Mouse (Mus musculus) CD4-positive, CD25-positive, alpha-beta regulatory T cell (primary cell): ENCODE data around the gene Krtap29-1. TPM values are rescaled to one million over a fixed set of nuclear protein-coding genes. Genes with fewer than 3 reads are reported as not detected.

Experiments used
- polyA plus RNA-seq: library from polyadenylated mRNA; unstranded; fragments of 100-300 nt; shearing (Covaris generic); gene quantifications from one replicate; pipeline ENCODE4 v1.2.1, GENCODE M21; 2017

Gene Krtap29-1
- polyA plus RNA-seq = not detected

GRCm38 (mm10) chr11:99978953-99979352, at the start of gene Krtap29-1:
TSS of gene Krtap29-1 (minus strand) at chr11:99979053.

DNA sequence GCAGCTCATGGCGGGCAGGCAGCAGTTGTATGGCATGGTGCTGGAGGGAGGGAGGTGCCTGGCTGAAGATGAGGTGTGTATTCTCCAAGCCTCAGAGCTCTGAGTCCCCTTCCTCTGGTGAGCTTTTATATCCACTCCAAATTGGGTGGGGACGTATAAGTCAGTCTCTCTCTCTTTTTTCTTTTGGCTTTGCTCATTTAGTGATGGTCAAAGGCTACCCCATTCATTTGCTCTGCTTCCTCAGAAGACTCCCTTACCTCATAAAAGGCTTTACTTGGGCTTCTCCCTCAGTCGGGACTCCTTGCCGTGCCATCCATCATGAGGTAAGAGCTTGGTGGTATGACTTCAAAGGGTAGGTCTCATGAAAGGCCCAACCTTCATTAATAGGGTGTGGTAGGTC, 37.3 kb upstream of the Krtap29-1 start, which contains the start of gene Krt33a:
Gene Krt33a, minus strand, starts transcription at position 101 of the 400 bp plus-strand sequence.

DNA sequence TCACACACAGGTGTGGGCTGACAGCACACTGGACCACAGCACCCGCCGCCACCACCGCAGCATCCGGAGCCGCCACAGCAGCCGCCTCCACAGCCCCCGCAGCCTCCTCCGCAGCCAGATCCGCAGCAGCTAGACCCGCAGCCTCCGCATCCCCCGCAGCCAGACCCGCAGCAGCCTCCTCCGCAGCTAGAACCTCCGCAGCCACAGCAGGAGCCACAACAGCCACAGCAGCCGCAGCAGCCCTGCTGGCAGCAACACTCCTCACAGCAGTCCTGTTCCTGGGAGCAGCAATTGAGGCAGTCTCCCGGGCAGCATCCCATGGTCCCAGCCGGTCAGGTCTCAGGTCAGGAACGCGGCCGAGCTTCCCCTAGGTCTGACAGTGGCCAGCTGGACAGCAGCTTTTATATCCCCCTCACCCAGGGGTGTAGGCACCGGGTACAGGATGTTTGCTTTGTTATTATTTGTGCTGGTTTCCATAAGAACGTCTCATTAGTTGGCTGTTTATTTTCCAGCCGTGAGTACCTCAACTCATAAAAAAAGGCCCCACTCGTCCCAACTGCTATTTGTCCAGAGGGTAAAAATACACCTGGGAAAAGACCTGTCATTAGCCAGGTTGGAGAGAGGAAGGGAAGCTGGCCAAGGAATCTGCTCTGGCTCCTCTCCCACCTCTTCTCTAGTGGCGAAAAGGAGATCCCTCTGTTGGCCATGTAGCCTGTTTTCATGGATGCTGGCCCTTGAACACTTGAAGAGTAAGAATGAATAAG, 14.9 kb upstream of the Krtap29-1 start, which contains the start of gene Krtap17-1:
Gene Krtap17-1, minus strand, starts transcription at position 375 of the 764 bp plus-strand sequence.

GRCm38 (mm10) chr11:99986180-99986647, 7.4 kb upstream of the Krtap29-1 start, which contains the start of gene Krtap16-1:
TSS of gene Krtap16-1 (minus strand) at chr11:99986597.

DNA sequence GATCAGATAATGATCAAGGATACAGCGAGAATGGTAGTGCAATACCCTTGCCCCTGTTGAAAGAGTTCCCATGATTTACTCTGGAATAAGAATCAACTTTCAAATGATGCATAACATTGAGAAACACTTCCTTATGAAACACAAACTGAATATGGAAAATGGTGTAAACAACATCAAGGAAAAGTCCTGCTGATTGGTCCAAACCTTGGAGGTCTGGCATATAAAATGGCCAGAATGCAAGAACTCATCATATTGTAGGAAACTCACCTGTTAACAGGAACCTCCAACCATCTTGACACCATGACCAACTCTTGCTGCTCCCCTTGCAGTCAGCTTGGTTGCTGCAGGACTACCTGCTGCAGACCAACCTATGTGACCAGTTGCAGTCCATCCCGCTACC, 30.7 kb downstream of the Krtap29-1 start, which contains the start of gene Krtap9-5:
Gene Krtap9-5, plus strand, starts transcription at position 301 of the 400 bp plus-strand sequence.

DNA sequence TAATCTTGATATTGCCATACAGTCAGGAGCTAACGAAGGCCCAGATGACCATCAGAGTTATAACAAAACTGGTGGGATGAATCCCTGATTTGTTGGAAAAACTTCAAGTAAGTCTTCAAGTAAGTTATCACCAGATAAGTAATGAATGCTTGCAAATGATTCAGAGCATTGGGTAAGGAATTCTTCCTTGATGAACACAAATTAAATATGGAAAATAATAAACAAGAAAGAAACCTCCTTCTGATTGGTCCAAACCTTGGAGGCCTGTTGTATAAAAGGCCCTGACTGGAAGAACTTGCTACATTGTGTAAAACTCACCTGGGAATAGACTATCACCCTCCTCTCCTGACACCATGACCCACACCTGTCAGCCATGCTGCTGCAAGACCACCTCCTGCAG, 42.9 kb downstream of the Krtap29-1 start, which contains the start of gene Krtap31-2:
Gene Krtap31-2, plus strand, starts transcription at position 301 of the 400 bp plus-strand sequence.

Other genes with a start within 250 kb of the Krtap29-1 start
- not detected for gene Gm14180, start 244.8 kb downstream of the Krtap29-1 start, polyA plus RNA-seq
- not detected for gene Gm11595, start 206.1 kb downstream of the Krtap29-1 start, polyA plus RNA-seq
- gene Krtap4-8, start 198.3 kb downstream of the Krtap29-1 start, polyA plus RNA-seq = not detected
- gene Krtap4-9, start 193.9 kb downstream of the Krtap29-1 start, polyA plus RNA-seq = not detected
- gene Gm11596, start 185.6 kb downstream of the Krtap29-1 start, polyA plus RNA-seq = not detected
- gene Gm11569, start 180.1 kb downstream of the Krtap29-1 start, polyA plus RNA-seq = not detected
- not detected for gene Gm11554, start 174.6 kb downstream of the Krtap29-1 start, polyA plus RNA-seq
- gene Krtap4-13, start 169.2 kb downstream of the Krtap29-1 start, polyA plus RNA-seq = not detected
- not detected for gene Gm11564, start 163.4 kb downstream of the Krtap29-1 start, polyA plus RNA-seq
- gene 2300003K06Rik, start 141.0 kb downstream of the Krtap29-1 start, polyA plus RNA-seq = not detected
- not detected for gene Krtap4-16, start 127.4 kb downstream of the Krtap29-1 start, polyA plus RNA-seq
- not detected for gene Gm11568, start 121.1 kb downstream of the Krtap29-1 start, polyA plus RNA-seq
- not detected for gene Gm11559, start 114.6 kb downstream of the Krtap29-1 start, polyA plus RNA-seq
- gene Krtap9-1, start 105.7 kb downstream of the Krtap29-1 start, polyA plus RNA-seq = not detected
- gene Gm11567, start 99.9 kb downstream of the Krtap29-1 start, polyA plus RNA-seq = not detected
- not detected for gene Krtap31-1, start 71.1 kb downstream of the Krtap29-1 start, polyA plus RNA-seq
- gene Gm11565, start 64.3 kb downstream of the Krtap29-1 start, polyA plus RNA-seq = not detected
- not detected for gene Krtap31-2, start 42.8 kb downstream of the Krtap29-1 start, polyA plus RNA-seq
- not detected for gene Krtap9-5, start 30.6 kb downstream of the Krtap29-1 start, polyA plus RNA-seq
- gene Krtap16-1, start 7.5 kb upstream of the Krtap29-1 start, polyA plus RNA-seq = not detected
- gene Krtap17-1, start 14.9 kb upstream of the Krtap29-1 start, polyA plus RNA-seq = not detected
- gene Krt33a, start 37.2 kb upstream of the Krtap29-1 start, polyA plus RNA-seq = not detected
- gene Krt33b, start 50.8 kb upstream of the Krtap29-1 start, polyA plus RNA-seq = not detected
- not detected for gene Krt34, start 62.5 kb upstream of the Krtap29-1 start, polyA plus RNA-seq
- gene Krt31, start 71.5 kb upstream of the Krtap29-1 start, polyA plus RNA-seq = not detected
- not detected for gene Krt32, start 109.2 kb upstream of the Krtap29-1 start, polyA plus RNA-seq
- not detected for gene Krt35, start 117.2 kb upstream of the Krtap29-1 start, polyA plus RNA-seq
- gene Krt36, start 126.6 kb upstream of the Krtap29-1 start, polyA plus RNA-seq = not detected
- gene Krt13, start 142.5 kb upstream of the Krtap29-1 start, polyA plus RNA-seq = not detected
- not detected for gene Krt15, start 156.9 kb upstream of the Krtap29-1 start, polyA plus RNA-seq
- gene Krt19, start 169.6 kb upstream of the Krtap29-1 start, polyA plus RNA-seq = not detected
- gene Krt9, start 214.2 kb upstream of the Krtap29-1 start, polyA plus RNA-seq = not detected
- not detected for gene Krt14, start 228.5 kb upstream of the Krtap29-1 start, polyA plus RNA-seq